Mouse (Mus musculus): ENCODE measurements at regions not wholly inside any gene's neighbourhood (a gene's known extent, or its start where the extent isn't known, plus 50 kb on each side); places are given as distances from the start of the nearest gene placed in this dataset.
A peak's percentile ranks its signal among the peaks of the same experiment; 100 is the strongest.

- H3K27ac ChIP-seq: peak overlapping the region; percentile 59
- DNase-seq (ENCODE audit: low spot score): no peak
- whole genome bisulfite sequencing: 18% methylated on average over 4 of the region's 4 CpGs
- peaks cover 51% of the 10 kb centered on the region for H3K4me1 ChIP-seq
- no peaks in the 10 kb centered on the region for H3K9me3 ChIP-seq
- H3K36me3 ChIP-seq: no peaks in the 10 kb centered on the region
- no peak overlapping the region for H3K4me3 ChIP-seq
- H3K27me3 ChIP-seq (ENCODE audit: insufficient read depth, poor library complexity, severe bottlenecking): no peaks in the 10 kb centered on the region; the same call in 1 of the 2 replicates
Measured at GRCm38 (mm10) chr2:28141975-28142374, 50.8 kb upstream of the Olfm1 start.

- Histone ChIP-seq H3K36me3 (no peaks in the 10 kb centered on the region), H3K4me1 (peaks cover 49% of the 10 kb centered on the region), H3K27me3 (ENCODE audit: insufficient read depth, poor library complexity, severe bottlenecking) (no peaks in the 10 kb centered on the region; the same call in 1 of the 2 replicates), H3K27ac (0 out of 2 replicates have a peak overlapping the region, but pooled peaks have one; percentile 59), H3K9me3 (no peaks in the 10 kb centered on the region), H3K4me3 (no peak overlapping the region)
- DNase-seq (ENCODE audit: low spot score): peak; percentile 92
- WGBS: 21% methylated on average over 4 of the region's 4 CpGs
Measured at GRCm38 (mm10) chr2:28141556-28141955, 51.2 kb upstream of the Olfm1 start.

DNA sequence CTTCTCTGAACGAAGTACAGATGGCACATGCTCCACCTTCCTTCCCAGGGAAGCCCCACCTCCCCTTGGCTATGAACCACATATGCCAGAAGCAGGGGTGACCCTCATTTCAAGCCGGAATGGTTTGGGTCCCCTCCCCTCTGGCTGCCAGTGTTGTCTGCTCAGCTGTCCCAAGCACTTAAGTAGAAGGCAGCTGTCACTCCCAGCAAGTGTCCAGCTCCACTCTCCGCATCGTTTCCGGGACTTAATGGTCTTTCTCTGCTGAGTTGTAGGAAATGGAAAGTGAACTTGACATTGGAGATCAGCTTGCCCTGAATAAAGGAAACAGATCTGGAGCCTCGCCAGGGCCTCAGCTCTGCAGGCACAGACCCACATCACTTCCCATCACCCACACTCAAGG lies 53.9 kb upstream of the Fcnb start:
- H3K27me3 ChIP-seq (ENCODE audit: insufficient read depth, poor library complexity, severe bottlenecking): peaks cover 7% of the 10 kb centered on the region; the same call in 1 of the 2 replicates
- H3K4me1 ChIP-seq: peaks cover 34% of the 10 kb centered on the region
- no peak overlapping the region for H3K4me3 ChIP-seq
- WGBS: 40% methylated on average over 6 of the region's 6 CpGs
- no peaks in the 10 kb centered on the region for H3K9me3 ChIP-seq
- no peak for DNase-seq (ENCODE audit: low spot score)
- peak overlapping the region; percentile 10; the same call in 1 of the 2 replicates for H3K27ac ChIP-seq
- H3K36me3 ChIP-seq: no peaks in the 10 kb centered on the region

GRCm38 (mm10) chr2:28134605-28135004 lies 49.9 kb upstream of the Fcnb start:
- 78% methylated on average over 1 of the region's 1 CpGs for WGBS
- Histone ChIP-seq H3K27ac (no peak overlapping the region), H3K4me1 (peaks cover 14% of the 10 kb centered on the region), H3K36me3 (no peaks in the 10 kb centered on the region), H3K27me3 (ENCODE audit: insufficient read depth, poor library complexity, severe bottlenecking) (peaks cover 7% of the 10 kb centered on the region; the same call in 1 of the 2 replicates), H3K4me3 (no peak overlapping the region), H3K9me3 (no peaks in the 10 kb centered on the region)
- DNase-seq (ENCODE audit: low spot score): no peak

Measured in heart, embryonic 10.5 days (tissue).